Mouse (Mus musculus) bone marrow macrophage, adult 2 months (primary cell): ENCODE results near the gene Reln. TPM values are rescaled to one million over a fixed set of nuclear protein-coding genes. Genes with fewer than 3 reads are reported as not detected.

ENCODE experiments used
- H3K27ac ChIP-seq: 2 replicates; pipeline ENCODE4 v1.5.1; 2012; ENCODE audit warnings: low read depth, low read length; ENCODE audit not compliant: insufficient read depth
- H3K4me1 ChIP-seq: 2 replicates; pipeline ENCODE4 v1.6.1; 2012; ENCODE audit warnings: low read length; ENCODE audit not compliant: control insufficient read depth, insufficient read depth
- H3K4me3 ChIP-seq: 2 replicates; pipeline ENCODE4 v1.5.1; 2012; ENCODE audit warnings: mild to moderate bottlenecking, low read length, moderate library complexity; ENCODE audit not compliant: insufficient read depth
- CTCF ChIP-seq: IDR thresholded peaks from 2 replicates; pipeline ENCODE4 v1.5.1; 2012; ENCODE audit warnings: low read depth, mild to moderate bottlenecking, low read length, moderate library complexity
- POLR2A ChIP-seq: IDR thresholded peaks from 2 replicates; pipeline ENCODE4 v1.6.1; 2012; ENCODE audit warnings: mild to moderate bottlenecking, low read depth, low read length, borderline replicate concordance
- polyA plus RNA-seq: library from polyadenylated mRNA; stranded (reverse); fragments of >200 nt; gene quantifications from 2 replicates; pipeline ENCODE4 v1.2.4, GENCODE M21; 2012; ENCODE audit not compliant: missing spikeins, insufficient read depth, insufficient read length

The Reln gene
- polyA plus RNA-seq, 1 experiment, result not detected

GRCm38 (mm10) chr5:22245056-22245455 is 99.4 kb downstream of the Reln start:
- H3K27ac ChIP-seq, result no peak overlapping the region
- no peak overlapping the region for H3K4me3 ChIP-seq
- TF ChIP-seq CTCF (no peak), POLR2A (no peak)
- H3K4me1 ChIP-seq, result no peaks in the 10 kb centered on the region

GRCm38 (mm10) chr5:22243538-22243937 is 101.0 kb downstream of the Reln start:
- Histone ChIP-seq H3K4me3 (no peak overlapping the region), H3K4me1 (no peaks in the 10 kb centered on the region), H3K27ac (no peak overlapping the region)
- TF ChIP-seq POLR2A (no peak), CTCF (no peak)

GRCm38 (mm10) chr5:22241560-22241959 is 102.9 kb downstream of the Reln start:
- TF ChIP-seq CTCF, result no peak
- TF ChIP-seq POLR2A, result no peak
- Histone ChIP-seq H3K4me1 (no peaks in the 10 kb centered on the region), H3K27ac (no peak overlapping the region), H3K4me3 (no peak overlapping the region)

- Histone ChIP-seq H3K27ac (no peak overlapping the region), H3K4me3 (no peak overlapping the region), H3K4me1 (no peaks in the 10 kb centered on the region)
- TF ChIP-seq CTCF (no peak), POLR2A (no peak)
Observed at GRCm38 (mm10) chr5:22236801-22237200, 107.7 kb downstream of the Reln start.

- TF ChIP-seq CTCF (no peak), POLR2A (no peak)
- Histone ChIP-seq H3K27ac (no peak overlapping the region), H3K4me1 (no peaks in the 10 kb centered on the region), H3K4me3 (no peak overlapping the region)
Observed at GRCm38 (mm10) chr5:22224515-22224914, 120.0 kb downstream of the Reln start.

GRCm38 (mm10) chr5:22223940-22224339 is 120.6 kb downstream of the Reln start:
- TF ChIP-seq POLR2A (no peak), CTCF (no peak)
- Histone ChIP-seq H3K27ac (no peak overlapping the region), H3K4me3 (no peak overlapping the region), H3K4me1 (no peaks in the 10 kb centered on the region)

GRCm38 (mm10) chr5:22208311-22209021 is 136.0 kb downstream of the Reln start:
- H3K27ac ChIP-seq, result no peak overlapping the region
- no peaks in the 10 kb centered on the region for H3K4me1 ChIP-seq
- H3K4me3 ChIP-seq, result no peak overlapping the region
- TF ChIP-seq CTCF (no peak), POLR2A (no peak)

GRCm38 (mm10) chr5:22197926-22198325 is 146.6 kb downstream of the Reln start:
- Histone ChIP-seq H3K4me3 (no peak overlapping the region), H3K27ac (no peak overlapping the region), H3K4me1 (no peaks in the 10 kb centered on the region)
- no peak for TF ChIP-seq POLR2A
- no peak for TF ChIP-seq CTCF

- H3K4me1 ChIP-seq, result no peaks in the 10 kb centered on the region
- TF ChIP-seq CTCF (no peak), POLR2A (no peak)
- H3K4me3 ChIP-seq, result no peak overlapping the region
Observed at GRCm38 (mm10) chr5:22196891-22197290, 147.6 kb downstream of the Reln start.

GRCm38 (mm10) chr5:22196476-22196875 is 148.0 kb downstream of the Reln start:
- TF ChIP-seq CTCF (no peak), POLR2A (no peak)
- H3K4me3 ChIP-seq, result no peak overlapping the region
- H3K4me1 ChIP-seq, result no peaks in the 10 kb centered on the region
- H3K27ac ChIP-seq, result no peak overlapping the region

More at GRCm38 (mm10) chr5:22196891-22197290, 147.6 kb downstream of the Reln start:
- no peak overlapping the region for H3K27ac ChIP-seq

- TF ChIP-seq POLR2A (no peak), CTCF (no peak)
- no peaks in the 10 kb centered on the region for H3K4me1 ChIP-seq
- H3K27ac ChIP-seq, result no peak overlapping the region
- no peak overlapping the region for H3K4me3 ChIP-seq
Observed at GRCm38 (mm10) chr5:22195352-22195941, 149.1 kb downstream of the Reln start.
